Mouse (Mus musculus): ENCODE data around the gene Rcvrn. TPM values are rescaled to one million over a fixed set of nuclear protein-coding genes. Genes with fewer than 3 reads are reported as not detected.
A peak's percentile ranks its signal among the peaks of the same experiment; 100 is the strongest.

Rcvrn gene
- total and polyA plus RNA-seq, 2 experiments from 2014 or later = not detected

DNA sequence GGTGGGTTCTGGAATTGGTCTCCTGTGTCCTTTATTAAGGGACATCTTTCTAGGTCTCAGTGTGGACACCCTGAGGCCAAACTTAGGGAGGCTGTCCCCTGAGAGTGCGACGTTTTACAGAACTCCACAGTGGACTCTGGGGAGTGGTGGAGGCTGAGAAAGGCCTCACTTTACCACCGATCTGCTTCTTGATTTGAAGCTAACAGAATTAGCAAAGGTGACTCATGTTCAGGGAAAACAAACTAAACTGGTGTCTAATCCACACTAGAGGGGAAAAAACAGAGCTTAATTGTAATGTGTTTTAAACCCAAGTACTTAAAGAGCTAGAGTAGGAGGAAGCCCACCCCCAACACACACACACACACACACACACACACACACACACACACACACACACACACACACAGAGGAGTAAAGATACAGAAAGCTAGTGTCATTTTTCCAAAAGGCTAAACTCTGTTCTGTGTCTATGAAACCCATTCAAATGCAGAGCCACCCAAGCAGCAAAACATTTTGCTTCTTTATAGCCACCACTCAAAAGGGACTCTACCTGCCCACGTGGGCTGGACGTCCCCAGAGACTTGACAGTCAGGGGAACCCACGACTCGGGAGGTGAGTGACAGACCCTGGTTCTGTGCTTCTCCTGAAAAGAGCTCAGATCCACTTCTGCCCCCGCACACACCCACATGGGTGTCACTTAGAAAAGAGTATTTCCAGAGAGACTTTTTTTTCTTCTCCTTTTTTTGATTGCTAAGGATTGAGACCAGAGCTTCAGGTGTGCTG is 28.3 kb downstream of the Rcvrn start:
- ATAC-seq (ENCODE audit: insufficient read depth, low read depth) (no peak), DNase-seq (ENCODE audit: low spot score) (no peak)
- no peak overlapping the region for H3K27ac ChIP-seq (ENCODE audit: low read depth)
- H3K9ac ChIP-seq (replicated peaks; ENCODE audit: low read depth, low read length) = no peak overlapping the region
- no peaks in the 10 kb centered on the region for H3K27me3 ChIP-seq (ENCODE audit: control insufficient read depth, insufficient read depth, low read length)
- no peaks in the 10 kb centered on the region for H3K36me3 ChIP-seq (replicated peaks; ENCODE audit: control insufficient read depth, insufficient read depth, low read length)
- H3K4me2 ChIP-seq (ENCODE audit: low read depth, low read length) = no peak overlapping the region
- no peak for TF ChIP-seq CTCF (IDR thresholded peaks at IDR 0.05; ENCODE audit: low read depth)
- TF ChIP-seq EP300 (IDR thresholded peaks at IDR 0.05; ENCODE audit: low read depth) = no peak
- WGBS = 73% methylated on average over 8 of the region's 8 CpGs
- H3K4me1 ChIP-seq (ENCODE audit: control insufficient read depth, insufficient read depth) = peaks cover 28% of the 10 kb centered on the region
- H3K4me3 ChIP-seq (ENCODE audit: low read depth, low read length) = no peak overlapping the region
- no peaks in the 10 kb centered on the region for H3K9me3 ChIP-seq (replicated peaks; ENCODE audit: control insufficient read depth, low read length)

DNA sequence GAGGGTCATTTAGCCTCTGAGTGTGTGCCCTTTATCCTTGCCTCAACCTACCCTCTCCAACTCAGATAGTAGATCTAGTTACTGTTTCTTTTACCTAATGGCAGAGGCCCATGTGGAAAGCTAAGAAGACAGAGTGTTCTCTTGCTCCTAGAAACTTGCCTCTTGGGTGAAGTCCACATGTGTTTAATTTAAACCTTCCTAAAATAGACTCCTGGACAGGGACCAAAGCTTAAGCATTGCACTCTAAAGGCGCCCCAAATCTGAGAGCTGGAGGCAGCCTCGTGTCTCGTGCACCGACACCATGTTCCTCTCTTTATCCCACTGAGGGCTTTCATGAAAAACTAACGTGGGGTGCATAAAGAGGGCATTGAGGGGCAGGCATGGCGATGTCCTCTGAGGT is 32.0 kb downstream of the Rcvrn start:
- no peak overlapping the region for H3K4me3 ChIP-seq (ENCODE audit: low read depth, low read length)
- TF ChIP-seq CTCF (IDR thresholded peaks at IDR 0.05; ENCODE audit: low read depth) (no peak), EP300 (IDR thresholded peaks at IDR 0.05; ENCODE audit: low read depth) (no peak)
- H3K9ac ChIP-seq (replicated peaks; ENCODE audit: low read depth, low read length) = no peak overlapping the region
- no peaks in the 10 kb centered on the region for H3K36me3 ChIP-seq (replicated peaks; ENCODE audit: control insufficient read depth, insufficient read depth, low read length)
- H3K4me2 ChIP-seq (ENCODE audit: low read depth, low read length) = no peak overlapping the region
- peaks cover 15% of the 10 kb centered on the region for H3K4me1 ChIP-seq (ENCODE audit: control insufficient read depth, insufficient read depth)
- H3K27ac ChIP-seq (ENCODE audit: low read depth) = peak overlapping the region; percentile 73
- ATAC-seq (ENCODE audit: insufficient read depth, low read depth) (peak; percentile 58; the same call in 1 of the 2 replicates), DNase-seq (ENCODE audit: low spot score) (peak; percentile 22)
- no peaks in the 10 kb centered on the region for H3K9me3 ChIP-seq (replicated peaks; ENCODE audit: control insufficient read depth, low read length)
- H3K27me3 ChIP-seq (ENCODE audit: control insufficient read depth, insufficient read depth, low read length) = no peaks in the 10 kb centered on the region
- WGBS = 36% methylated on average over 6 of the region's 6 CpGs

- no peaks in the 10 kb centered on the region for H3K9me3 ChIP-seq (replicated peaks; ENCODE audit: control insufficient read depth, low read length)
- H3K9ac ChIP-seq (replicated peaks; ENCODE audit: low read depth, low read length) = no peak overlapping the region
- no peaks in the 10 kb centered on the region for H3K36me3 ChIP-seq (replicated peaks; ENCODE audit: control insufficient read depth, insufficient read depth, low read length)
- no peak overlapping the region for H3K27ac ChIP-seq (ENCODE audit: low read depth)
- H3K27me3 ChIP-seq (ENCODE audit: control insufficient read depth, insufficient read depth, low read length) = no peaks in the 10 kb centered on the region
- peaks cover 14% of the 10 kb centered on the region for H3K4me1 ChIP-seq (ENCODE audit: control insufficient read depth, insufficient read depth)
- no peak for TF ChIP-seq EP300 (IDR thresholded peaks at IDR 0.05; ENCODE audit: low read depth)
- no peak for TF ChIP-seq CTCF (IDR thresholded peaks at IDR 0.05; ENCODE audit: low read depth)
- H3K4me3 ChIP-seq (ENCODE audit: low read depth, low read length) = no peak overlapping the region
- no peak overlapping the region for H3K4me2 ChIP-seq (ENCODE audit: low read depth, low read length)
- ATAC-seq (ENCODE audit: insufficient read depth, low read depth) (no peak), DNase-seq (ENCODE audit: low spot score) (no peak)
These were observed 33.6 kb downstream of the Rcvrn start for GRCm38 (mm10) chr11:67728726-67729125.

DNA sequence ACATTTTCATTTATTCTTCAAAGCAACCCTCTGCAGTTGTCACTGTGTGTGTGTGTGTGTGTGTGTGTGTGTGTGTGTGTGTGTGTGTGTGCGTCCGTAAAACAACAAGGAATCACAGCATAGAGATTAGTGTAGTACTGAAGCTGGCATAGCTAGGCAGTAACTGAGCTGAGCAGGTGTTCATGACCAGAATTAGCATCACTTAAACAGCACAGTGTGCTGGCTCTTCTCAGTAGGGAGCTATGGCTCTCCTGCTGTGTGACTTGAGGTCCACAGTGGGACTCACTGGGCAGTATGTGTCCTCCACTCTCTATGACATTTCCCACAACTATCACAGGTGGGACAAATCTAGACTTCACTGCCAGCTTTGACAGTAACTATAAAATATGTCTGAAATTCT is 35.9 kb downstream of the Rcvrn start:
- Histone ChIP-seq H3K4me3 (ENCODE audit: low read depth, low read length) (no peak overlapping the region), H3K36me3 (replicated peaks; ENCODE audit: control insufficient read depth, insufficient read depth, low read length) (no peaks in the 10 kb centered on the region), H3K4me2 (ENCODE audit: low read depth, low read length) (no peak overlapping the region), H3K9me3 (replicated peaks; ENCODE audit: control insufficient read depth, low read length) (no peaks in the 10 kb centered on the region), H3K9ac (replicated peaks; ENCODE audit: low read depth, low read length) (no peak overlapping the region), H3K4me1 (ENCODE audit: control insufficient read depth, insufficient read depth) (peaks cover 14% of the 10 kb centered on the region), H3K27me3 (ENCODE audit: control insufficient read depth, insufficient read depth, low read length) (no peaks in the 10 kb centered on the region), H3K27ac (ENCODE audit: low read depth) (no peak overlapping the region)
- ATAC-seq (ENCODE audit: insufficient read depth, low read depth) (no peak), DNase-seq (ENCODE audit: low spot score) (no peak)
- 84% methylated on average over 2 of the region's 2 CpGs for WGBS
- TF ChIP-seq CTCF (IDR thresholded peaks at IDR 0.05; ENCODE audit: low read depth) (no peak), EP300 (IDR thresholded peaks at IDR 0.05; ENCODE audit: low read depth) (no peak)

DNA sequence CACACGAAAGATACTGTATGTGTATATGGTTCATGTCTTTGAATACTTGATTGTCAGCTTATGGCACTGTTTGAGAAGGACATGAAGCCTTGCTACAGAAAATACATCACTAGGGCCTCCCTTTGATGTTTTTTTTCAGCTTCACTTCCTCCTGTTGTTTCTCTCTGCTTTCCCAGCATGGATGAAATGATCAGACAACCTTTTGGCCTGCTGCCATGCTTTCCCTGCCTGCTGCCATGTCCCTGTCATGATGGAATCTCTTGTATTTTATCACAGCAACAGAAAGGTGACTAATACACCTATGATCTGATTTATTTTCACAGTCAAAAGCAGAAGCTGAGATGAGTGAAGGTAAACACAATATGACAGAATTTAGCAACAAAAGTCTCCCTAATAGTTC is 38.6 kb downstream of the Rcvrn start:
- TF ChIP-seq CTCF (IDR thresholded peaks at IDR 0.05; ENCODE audit: low read depth) (no peak), EP300 (IDR thresholded peaks at IDR 0.05; ENCODE audit: low read depth) (no peak)
- no peak overlapping the region for H3K9ac ChIP-seq (replicated peaks; ENCODE audit: low read depth, low read length)
- no peak for ATAC-seq (ENCODE audit: insufficient read depth, low read depth)
- H3K4me2 ChIP-seq (ENCODE audit: low read depth, low read length) = no peak overlapping the region
- H3K4me1 ChIP-seq (ENCODE audit: control insufficient read depth, insufficient read depth) = no peaks in the 10 kb centered on the region
- no peaks in the 10 kb centered on the region for H3K36me3 ChIP-seq (replicated peaks; ENCODE audit: control insufficient read depth, insufficient read depth, low read length)
- no peak for DNase-seq (ENCODE audit: low spot score)
- H3K27me3 ChIP-seq (ENCODE audit: control insufficient read depth, insufficient read depth, low read length) = no peaks in the 10 kb centered on the region
- no peak overlapping the region for H3K4me3 ChIP-seq (ENCODE audit: low read depth, low read length)
- H3K27ac ChIP-seq (ENCODE audit: low read depth) = no peak overlapping the region
- WGBS = 73% methylated on average over 1 of the region's 1 CpGs
- no peaks in the 10 kb centered on the region for H3K9me3 ChIP-seq (replicated peaks; ENCODE audit: control insufficient read depth, low read length)

- Histone ChIP-seq H3K9me3 (replicated peaks; ENCODE audit: control insufficient read depth, low read length) (no peaks in the 10 kb centered on the region), H3K36me3 (replicated peaks; ENCODE audit: control insufficient read depth, insufficient read depth, low read length) (no peaks in the 10 kb centered on the region), H3K9ac (replicated peaks; ENCODE audit: low read depth, low read length) (no peak overlapping the region), H3K4me3 (ENCODE audit: low read depth, low read length) (no peak overlapping the region), H3K4me1 (ENCODE audit: control insufficient read depth, insufficient read depth) (no peaks in the 10 kb centered on the region), H3K27ac (ENCODE audit: low read depth) (no peak overlapping the region), H3K4me2 (ENCODE audit: low read depth, low read length) (no peak overlapping the region), H3K27me3 (ENCODE audit: control insufficient read depth, insufficient read depth, low read length) (no peaks in the 10 kb centered on the region)
- DNase-seq (ENCODE audit: low spot score) (no peak), ATAC-seq (ENCODE audit: insufficient read depth, low read depth) (no peak)
- no peak for TF ChIP-seq CTCF (IDR thresholded peaks at IDR 0.05; ENCODE audit: low read depth)
- TF ChIP-seq EP300 (IDR thresholded peaks at IDR 0.05; ENCODE audit: low read depth) = no peak
- 61% methylated on average over 3 of the region's 3 CpGs for WGBS
These were observed 39.5 kb downstream of the Rcvrn start for GRCm38 (mm10) chr11:67734597-67734996.
